Mouse (Mus musculus) embryonic stem cell, embryonic (primary cell): ENCODE measurements around the gene Acads.

ENCODE experiments used
- CTCF ChIA-PET, 4 experiments: fragments of 300-600 bp in 2 of 4; fragments of 350-600 bp in 2 of 4; sonication (Branson Sonifier 250); formaldehyde crosslinking; loops; one replicate each; lab custom pipeline; 2022; ENCODE audit warnings: inconsistent platforms in 2 of 4; lab: Charles Lee
- POLR2A ChIA-PET, 4 experiments: fragments of 300-600 bp in 2 of 4; fragments of 350-600 bp in 2 of 4; sonication (Branson Sonifier 250); formaldehyde crosslinking; loops; one replicate each; lab custom pipeline; 2022; ENCODE audit warnings: antibody characterized with exemption in 4 of 4, inconsistent platforms in 1 of 4; lab: Charles Lee

The Acads gene

GRCm38 (mm10) chr5:115117467-115117866, 1.7 kb downstream of the Acads start:
- ChIA-PET CTCF (interaction anchor here (0.6 to 4.0 kb wide), 16 partner anchors 9 to 177 kb away, joined by 3 to 21 read pairs (median 6); partner anchors contain the start of gene Unc119b (in 2 of the 4)), POLR2A (interaction anchor here in 3 of 4 experiments (0.5 to 5.4 kb wide), 21 partner anchors 9 to 358 kb away, joined by 3 to 38 read pairs (median 3); partner anchors contain the start of genes Mlec (in 1 of the 3) and Unc119b (in 1 of the 3))

GRCm38 (mm10) chr5:115116426-115116825, 2.7 kb downstream of the Acads start:
- CTCF ChIA-PET, result interaction anchor here in 3 of 4 experiments (0.6 to 4.0 kb wide), 17 partner anchors 9 to 493 kb away, joined by 3 to 19 read pairs (median 4); partner anchors contain the start of gene Unc119b (in 1 of the 3)

GRCm38 (mm10) chr5:115114501-115114900, 4.6 kb downstream of the Acads start:
- POLR2A ChIA-PET, result interaction anchor here in 2 of 4 experiments (0.7 to 2.6 kb wide), 11 partner anchors 10 to 186 kb away, joined by 3 to 9 read pairs (median 3); partner anchors contain the start of genes Dynll1 (in 1 of the 2) and Unc119b (in 1 of the 2)

More at GRCm38 (mm10) chr5:115116426-115116825, 2.7 kb downstream of the Acads start:
- POLR2A ChIA-PET, result interaction anchor here in 2 of 4 experiments (1.0 to 4.8 kb wide), 8 partner anchors 9 to 155 kb away, joined by 3 to 16 read pairs (median 7); partner anchors contain the start of gene Unc119b (in 1 of the 2)

GRCm38 (mm10) chr5:115113244-115113643, 5.9 kb downstream of the Acads start:
- ChIA-PET CTCF (interaction anchor here (0.5 to 2.7 kb wide), 9 partner anchors 8 to 134 kb away, joined by 3 to 13 read pairs (median 4); no protein-coding TSS in a partner anchor), POLR2A (interaction anchor here (0.6 to 2.4 kb wide), 21 partner anchors 9 to 378 kb away, joined by 3 to 12 read pairs (median 4); partner anchors contain the start of genes Unc119b (in 2 of the 4) and Mlec (in 1 of the 4))

More at GRCm38 (mm10) chr5:115114501-115114900, 4.6 kb downstream of the Acads start:
- CTCF ChIA-PET, result interaction anchor here in 3 of 4 experiments (0.5 to 2.3 kb wide), 8 partner anchors 8 to 187 kb away, joined by 3 to 12 read pairs (median 4); no protein-coding TSS in a partner anchor

GRCm38 (mm10) chr5:115111156-115111555, 8.0 kb downstream of the Acads start:
- CTCF ChIA-PET, result interaction anchor here (0.6 to 2.8 kb wide), 10 partner anchors 14 to 1314 kb away, joined by 3 to 13 read pairs (median 4); partner anchors contain the start of gene Hnf1a (in 1 of the 4)
- POLR2A ChIA-PET, result interaction anchor here in 3 of 4 experiments (0.8 to 4.4 kb wide), 13 partner anchors 10 to 139 kb away, joined by 3 to 17 read pairs (median 4); partner anchors contain the start of gene Gm10401 (in 1 of the 3)

GRCm38 (mm10) chr5:115103253-115103652, 15.9 kb downstream of the Acads start:
- CTCF ChIA-PET, result interaction anchor here in 2 of 4 experiments (0.6 to 1.9 kb wide), 2 partner anchors 57 to 124 kb away, joined by 3 to 6 read pairs; no protein-coding TSS in a partner anchor
- POLR2A ChIA-PET, result interaction anchor here in 2 of 4 experiments (0.7 to 1.9 kb wide), 3 partner anchors 9 to 124 kb away, joined by 3 to 8 read pairs (median 5); no protein-coding TSS in a partner anchor

- ChIA-PET POLR2A (interaction anchor here (0.6 to 2.0 kb wide), 7 partner anchors 10 to 175 kb away, joined by 3 to 10 read pairs (median 4); no protein-coding TSS in a partner anchor), CTCF (interaction anchor here in 1 of 4 experiments (2.5 kb wide), 1 partner anchor 123 kb away, joined by 12 read pairs; no protein-coding TSS in a partner anchor)
These were observed 16.9 kb downstream of the Acads start for GRCm38 (mm10) chr5:115102231-115102630.

- CTCF ChIA-PET, result interaction anchor here in 3 of 4 experiments (0.6 to 2.5 kb wide), 4 partner anchors 121 to 196 kb away, joined by 3 to 12 read pairs (median 4); no protein-coding TSS in a partner anchor
- POLR2A ChIA-PET, result interaction anchor here in 3 of 4 experiments (0.5 to 2.0 kb wide), 15 partner anchors 9 to 223 kb away, joined by 3 to 10 read pairs (median 4); no protein-coding TSS in a partner anchor
These were observed 18.7 kb downstream of the Acads start for GRCm38 (mm10) chr5:115100473-115100872.

- POLR2A ChIA-PET, result interaction anchor here in 3 of 4 experiments (0.8 to 1.8 kb wide), 10 partner anchors 8 to 125 kb away, joined by 3 to 7 read pairs (median 4); no protein-coding TSS in a partner anchor
- CTCF ChIA-PET, result interaction anchor here in 3 of 4 experiments (0.7 to 2.5 kb wide), 4 partner anchors 8 to 195 kb away, joined by 3 to 12 read pairs (median 7); no protein-coding TSS in a partner anchor
These were observed 19.2 kb downstream of the Acads start for GRCm38 (mm10) chr5:115099991-115100390.

GRCm38 (mm10) chr5:115099530-115099929, 19.6 kb downstream of the Acads start:
- CTCF ChIA-PET, result interaction anchor here in 2 of 4 experiments (1.0 to 2.1 kb wide), 5 partner anchors 8 to 125 kb away, joined by 3 to 11 read pairs (median 8); no protein-coding TSS in a partner anchor
- POLR2A ChIA-PET, result interaction anchor here in 3 of 4 experiments (0.6 to 1.8 kb wide), 13 partner anchors 8 to 125 kb away, joined by 3 to 8 read pairs (median 4); partner anchors contain the start of gene Acads (in 1 of the 3)

GRCm38 (mm10) chr5:115098195-115098594, 21.0 kb downstream of the Acads start, which contains the start of gene Gm10401:
Gene Gm10401, minus strand, starts transcription at chr5:115098295.
- CTCF ChIA-PET, result interaction anchor here in 3 of 4 experiments (0.7 to 2.1 kb wide), 5 partner anchors 9 to 119 kb away, joined by 3 to 11 read pairs (median 6); no protein-coding TSS in a partner anchor
- POLR2A ChIA-PET, result interaction anchor here in 2 of 4 experiments (0.7 to 1.8 kb wide), 7 partner anchors 9 to 930 kb away, joined by 3 to 8 read pairs (median 4); no protein-coding TSS in a partner anchor

- ChIA-PET CTCF (interaction anchor here in 2 of 4 experiments (0.6 to 2.4 kb wide), 5 partner anchors 16 to 116 kb away, joined by 3 to 10 read pairs (median 4); no protein-coding TSS in a partner anchor), POLR2A (interaction anchor here (0.6 to 1.5 kb wide), 6 partner anchors 9 to 30 kb away, joined by 3 to 7 read pairs (median 4); no protein-coding TSS in a partner anchor)
These were observed 27.4 kb downstream of the Acads start for GRCm38 (mm10) chr5:115091776-115092175.

GRCm38 (mm10) chr5:115091015-115091414, 28.1 kb downstream of the Acads start:
- ChIA-PET POLR2A (interaction anchor here (0.5 to 1.6 kb wide), 13 partner anchors 9 to 149 kb away, joined by 3 to 6 read pairs (median 3); no protein-coding TSS in a partner anchor), CTCF (interaction anchor here in 3 of 4 experiments (0.6 to 2.4 kb wide), 7 partner anchors 17 to 196 kb away, joined by 3 to 10 read pairs (median 3); no protein-coding TSS in a partner anchor)

- POLR2A ChIA-PET, result interaction anchor here in 3 of 4 experiments (0.6 to 1.6 kb wide), 14 partner anchors 9 to 399 kb away, joined by 3 to 8 read pairs (median 3); partner anchors contain the start of genes Acads (in 1 of the 3) and Dynll1 (in 1 of the 3)
- CTCF ChIA-PET, result interaction anchor here in 3 of 4 experiments (0.6 to 2.4 kb wide), 10 partner anchors 9 to 446 kb away, joined by 3 to 10 read pairs (median 3); partner anchors contain the start of gene Rnf10 (in 1 of the 3)
These were observed 29.4 kb downstream of the Acads start for GRCm38 (mm10) chr5:115089592-115090268.

- ChIA-PET POLR2A (interaction anchor here in 3 of 4 experiments (0.7 to 2.1 kb wide), 13 partner anchors 10 to 106 kb away, joined by 3 to 8 read pairs (median 4); partner anchors contain the start of genes Acads (in 1 of the 3) and Gm10401 (in 1 of the 3)), CTCF (interaction anchor here in 3 of 4 experiments (0.5 to 3.0 kb wide), 4 partner anchors 9 to 109 kb away, joined by 3 to 17 read pairs (median 4); no protein-coding TSS in a partner anchor)
These were observed 33.5 kb downstream of the Acads start for GRCm38 (mm10) chr5:115085675-115086074.

GRCm38 (mm10) chr5:115083492-115083891, 35.7 kb downstream of the Acads start:
- CTCF ChIA-PET, result interaction anchor here in 3 of 4 experiments (0.6 to 3.0 kb wide), 6 partner anchors 104 to 721 kb away, joined by 3 to 17 read pairs (median 7); no protein-coding TSS in a partner anchor
- POLR2A ChIA-PET, result interaction anchor here in 2 of 4 experiments (0.6 to 1.5 kb wide), 6 partner anchors 10 to 104 kb away, joined by 3 to 4 read pairs (median 3); no protein-coding TSS in a partner anchor
